Mouse (Mus musculus): ENCODE measurements around the gene Lrr1.

DNA sequence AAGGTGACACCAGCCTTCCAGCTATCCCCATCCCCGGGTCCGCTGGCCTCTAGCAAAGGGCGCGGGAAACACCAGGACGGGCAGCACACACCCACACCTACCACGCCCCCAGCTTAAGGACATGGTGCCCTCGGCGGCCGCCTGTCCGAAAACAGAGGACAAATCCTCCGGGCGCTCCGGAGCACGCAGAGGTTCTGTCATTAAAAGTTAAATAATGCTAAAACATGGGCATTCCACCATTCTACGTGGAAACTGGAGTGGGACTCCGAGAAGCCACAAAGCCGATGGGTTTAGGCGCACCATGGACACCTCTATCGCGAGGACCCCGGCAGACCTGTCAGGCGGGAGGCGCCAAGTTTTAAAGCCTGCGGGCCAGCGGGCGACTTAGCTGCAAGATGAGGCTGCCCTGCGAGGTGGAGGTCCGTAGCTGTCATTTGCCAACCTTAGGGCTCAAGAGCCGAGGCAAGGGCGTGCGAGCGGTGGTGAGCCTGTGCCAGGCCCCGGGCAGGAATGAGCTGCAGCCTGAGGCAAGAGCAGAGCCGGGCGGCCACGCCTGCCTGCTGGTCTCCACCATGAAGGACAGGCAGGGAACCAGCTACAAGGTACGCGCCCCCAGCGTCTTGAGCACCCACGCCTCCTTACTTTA lies at the start of gene Lrr1:
- no peak; the same call in 1 of the 2 replicates for TF ChIP-seq POLR2A (IDR thresholded peaks at IDR 0.05; ENCODE audit: borderline replicate concordance, insufficient read depth, low read length)
- no peak for TF ChIP-seq CTCF (IDR thresholded peaks at IDR 0.05; ENCODE audit: borderline replicate concordance, insufficient read depth, low read depth, low read length)
